Mouse (Mus musculus): ENCODE results near the gene Spag4. TPM values are rescaled to one million over a fixed set of nuclear protein-coding genes. Genes with fewer than 3 reads are reported as not detected.
"Not testable (repeated sequence)": the region's sequence is repeated elsewhere in the genome, so short reads cannot be mapped to it uniquely, and the experiment has no call there.

Spag4 gene
- polyA plus RNA-seq, 1 experiment from 2014 or later: 5.5 TPM

GRCm38 (mm10) chr2:156084541-156084940 lies 19.6 kb downstream of the Spag4 start:
- ATAC-seq (ENCODE audit: insufficient read depth, low FRiP score, low TSS enrichment): no peak
- Histone ChIP-seq H3K9me3 (ENCODE audit: control insufficient read depth, low read length) (no peaks in the 10 kb centered on the region), H3K27me3 (ENCODE audit: control insufficient read depth, insufficient read depth, low read length) (no peaks in the 10 kb centered on the region), H3K36me3 (ENCODE audit: control insufficient read depth, insufficient read depth, low read length) (no peaks in the 10 kb centered on the region), H3K9ac (ENCODE audit: low read length) (no peak overlapping the region), H3K27ac (ENCODE audit: low read depth, low read length) (no peak overlapping the region), H3K4me1 (ENCODE audit: control insufficient read depth, insufficient read depth, low read length) (no peaks in the 10 kb centered on the region), H3K4me3 (ENCODE audit: low read depth, low read length) (no peak overlapping the region), H3K4me2 (ENCODE audit: low read depth) (no peak overlapping the region)
- WGBS: 92% methylated on average over 3 of the region's 3 CpGs
- DNase-seq (ENCODE audit: low spot score): no peak

GRCm38 (mm10) chr2:156087391-156088110 lies 22.6 kb downstream of the Spag4 start:
- no peak overlapping the region for H3K4me3 ChIP-seq (ENCODE audit: low read depth, low read length)
- H3K4me2 ChIP-seq (ENCODE audit: low read depth): no peak overlapping the region
- H3K27me3 ChIP-seq (ENCODE audit: control insufficient read depth, insufficient read depth, low read length): no peaks in the 10 kb centered on the region
- no peak for DNase-seq (ENCODE audit: low spot score)
- no peak for ATAC-seq (ENCODE audit: insufficient read depth, low FRiP score, low TSS enrichment)
- no peak overlapping the region for H3K27ac ChIP-seq (ENCODE audit: low read depth, low read length)
- no peak overlapping the region for H3K9ac ChIP-seq (ENCODE audit: low read length)
- H3K36me3 ChIP-seq (ENCODE audit: control insufficient read depth, insufficient read depth, low read length): no peaks in the 10 kb centered on the region
- H3K9me3 ChIP-seq (ENCODE audit: control insufficient read depth, low read length): no peaks in the 10 kb centered on the region
- no peaks in the 10 kb centered on the region for H3K4me1 ChIP-seq (ENCODE audit: control insufficient read depth, insufficient read depth, low read length)
- WGBS: 91% methylated on average over 7 of the region's 7 CpGs

- Histone ChIP-seq H3K27me3 (ENCODE audit: control insufficient read depth, insufficient read depth, low read length) (no peaks in the 10 kb centered on the region), H3K4me1 (ENCODE audit: control insufficient read depth, insufficient read depth, low read length) (no peaks in the 10 kb centered on the region), H3K27ac (ENCODE audit: low read depth, low read length) (no peak overlapping the region), H3K36me3 (ENCODE audit: control insufficient read depth, insufficient read depth, low read length) (no peaks in the 10 kb centered on the region), H3K4me2 (ENCODE audit: low read depth) (no peak overlapping the region), H3K9me3 (ENCODE audit: control insufficient read depth, low read length) (no peaks in the 10 kb centered on the region), H3K9ac (ENCODE audit: low read length) (no peak overlapping the region), H3K4me3 (ENCODE audit: low read depth, low read length) (no peak overlapping the region)
- DNase-seq (ENCODE audit: low spot score) (no peak), ATAC-seq (ENCODE audit: insufficient read depth, low FRiP score, low TSS enrichment) (no peak)
- 75% methylated on average over 1 of the region's 1 CpGs for WGBS
These were observed 24.8 kb downstream of the Spag4 start for GRCm38 (mm10) chr2:156089799-156090198.

- 91% methylated on average over 5 of the region's 5 CpGs for WGBS
- no peaks in the 10 kb centered on the region for H3K4me1 ChIP-seq (ENCODE audit: control insufficient read depth, insufficient read depth, low read length)
- no peak overlapping the region for H3K4me2 ChIP-seq (ENCODE audit: low read depth)
- ATAC-seq (ENCODE audit: insufficient read depth, low FRiP score, low TSS enrichment) (no peak), DNase-seq (ENCODE audit: low spot score) (no peak)
- no peak overlapping the region for H3K9ac ChIP-seq (ENCODE audit: low read length)
- H3K4me3 ChIP-seq (ENCODE audit: low read depth, low read length): no peak overlapping the region
- no peaks in the 10 kb centered on the region for H3K27me3 ChIP-seq (ENCODE audit: control insufficient read depth, insufficient read depth, low read length)
- no peak overlapping the region for H3K27ac ChIP-seq (ENCODE audit: low read depth, low read length)
- H3K36me3 ChIP-seq (ENCODE audit: control insufficient read depth, insufficient read depth, low read length): peaks cover 6% of the 10 kb centered on the region
- H3K9me3 ChIP-seq (ENCODE audit: control insufficient read depth, low read length): no peaks in the 10 kb centered on the region
These were observed 27.0 kb downstream of the Spag4 start for GRCm38 (mm10) chr2:156091926-156092325.

GRCm38 (mm10) chr2:156110627-156111357 lies 45.8 kb downstream of the Spag4 start:
- H3K9me3 ChIP-seq (ENCODE audit: control insufficient read depth, low read length): no peaks in the 10 kb centered on the region
- ATAC-seq (ENCODE audit: insufficient read depth, low FRiP score, low TSS enrichment): peak; percentile 45; the same call in 1 of the 2 replicates
- DNase-seq (ENCODE audit: low spot score): peak; percentile 56
- peak overlapping the region; percentile 99 for H3K9ac ChIP-seq (ENCODE audit: low read length)
- H3K27ac ChIP-seq (ENCODE audit: low read depth, low read length): peak overlapping the region; percentile 92
- H3K36me3 ChIP-seq (ENCODE audit: control insufficient read depth, insufficient read depth, low read length): no peaks in the 10 kb centered on the region
- 2% methylated on average over 16 of the region's 16 CpGs for WGBS
- H3K4me2 ChIP-seq (ENCODE audit: low read depth): peak overlapping the region; percentile 86
- H3K4me3 ChIP-seq (ENCODE audit: low read depth, low read length): peak overlapping the region; percentile 81
- peaks cover 8% of the 10 kb centered on the region for H3K4me1 ChIP-seq (ENCODE audit: control insufficient read depth, insufficient read depth, low read length)
- H3K27me3 ChIP-seq (ENCODE audit: control insufficient read depth, insufficient read depth, low read length): no peaks in the 10 kb centered on the region

- peak; percentile 86 for ATAC-seq (ENCODE audit: insufficient read depth, low FRiP score, low TSS enrichment)
These were observed 46.5 kb downstream of the Spag4 start, which contains the start of the genes Cpne1 and Rbm12 for GRCm38 (mm10) chr2:156111358-156112079. Cpne1 (minus strand) TSS chr2:156111965. Rbm12 (minus strand) TSS chr2:156111978.

GRCm38 (mm10) chr2:156112080-156112423 lies 47.1 kb downstream of the Spag4 start:
- not testable (repeated sequence) for H3K4me1 ChIP-seq (ENCODE audit: control insufficient read depth, insufficient read depth, low read length); H3K27ac ChIP-seq (ENCODE audit: low read depth, low read length); DNase-seq (ENCODE audit: low spot score); H3K36me3 ChIP-seq (ENCODE audit: control insufficient read depth, insufficient read depth, low read length); ATAC-seq (ENCODE audit: insufficient read depth, low FRiP score, low TSS enrichment); H3K9me3 ChIP-seq (ENCODE audit: control insufficient read depth, low read length); H3K27me3 ChIP-seq (ENCODE audit: control insufficient read depth, insufficient read depth, low read length)
- WGBS: 28% methylated on average over 5 of the region's 5 CpGs
- peak overlapping the region; percentile 32 for H3K4me2 ChIP-seq (ENCODE audit: low read depth)
- peak overlapping the region; percentile 81 for H3K4me3 ChIP-seq (ENCODE audit: low read depth, low read length)
- H3K9ac ChIP-seq (ENCODE audit: low read length): peak overlapping the region; percentile 99

More at GRCm38 (mm10) chr2:156111358-156112079, 46.5 kb downstream of the Spag4 start, which contains the start of the genes Cpne1 and Rbm12:
- Histone ChIP-seq H3K9me3 (ENCODE audit: control insufficient read depth, low read length) (no peaks in the 10 kb centered on the region), H3K9ac (ENCODE audit: low read length) (peak within 1 kb of the TSS; percentile 99), H3K27me3 (ENCODE audit: control insufficient read depth, insufficient read depth, low read length) (no peaks in the 10 kb centered on the region), H3K4me1 (ENCODE audit: control insufficient read depth, insufficient read depth, low read length) (peaks cover 8% of the 10 kb centered on the region), H3K36me3 (ENCODE audit: control insufficient read depth, insufficient read depth, low read length) (no peaks in the 10 kb centered on the region), H3K27ac (ENCODE audit: low read depth, low read length) (peak within 1 kb of the TSS; percentile 92), H3K4me2 (ENCODE audit: low read depth) (peak within 1 kb of the TSS; percentile 86), H3K4me3 (ENCODE audit: low read depth, low read length) (peak within 1 kb of the TSS; percentile 81)
- WGBS: under 1% methylated on average over 73 of the region's 74 CpGs
- peak; percentile 96 for DNase-seq (ENCODE audit: low spot score)

- H3K4me3 ChIP-seq (ENCODE audit: low read depth, low read length): no peak overlapping the region
- no peak overlapping the region for H3K4me2 ChIP-seq (ENCODE audit: low read depth)
- H3K4me1 ChIP-seq (ENCODE audit: control insufficient read depth, insufficient read depth, low read length): no peaks in the 10 kb centered on the region
- H3K27ac ChIP-seq (ENCODE audit: low read depth, low read length): no peak overlapping the region
- no peaks in the 10 kb centered on the region for H3K27me3 ChIP-seq (ENCODE audit: control insufficient read depth, insufficient read depth, low read length)
- DNase-seq (ENCODE audit: low spot score) (no peak), ATAC-seq (ENCODE audit: insufficient read depth, low FRiP score, low TSS enrichment) (no peak)
- no peak overlapping the region for H3K9ac ChIP-seq (ENCODE audit: low read length)
- no peaks in the 10 kb centered on the region for H3K36me3 ChIP-seq (ENCODE audit: control insufficient read depth, insufficient read depth, low read length)
- H3K9me3 ChIP-seq (ENCODE audit: control insufficient read depth, low read length): no peaks in the 10 kb centered on the region
These were observed 54.6 kb downstream of the Spag4 start for GRCm38 (mm10) chr2:156119566-156119965.

Measured in neural tube, embryonic 11.5 days (tissue).